Mouse (Mus musculus): ENCODE measurements around the gene Crcp. TPM values are rescaled to one million over a fixed set of nuclear protein-coding genes. Genes with fewer than 3 reads are reported as not detected.

The Crcp gene
- polyA plus RNA-seq, 1 experiment from 2014 or later, result 24.9 TPM

- no peak overlapping the region for H3K9ac ChIP-seq (ENCODE audit: low read depth, low read length)
- WGBS, result 90% methylated on average over 7 of the region's 7 CpGs
- H3K9me3 ChIP-seq (ENCODE audit: control insufficient read depth, low read length), result 0 out of 2 replicates have a peak, but pooled peaks cover 5% of the 10 kb centered on the region
- H3K4me2 ChIP-seq (ENCODE audit: low read depth, low read length), result no peak overlapping the region
- no peak overlapping the region for H3K4me3 ChIP-seq (ENCODE audit: low read depth, low read length)
- H3K4me1 ChIP-seq (ENCODE audit: control insufficient read depth, insufficient read depth, low read length), result no peaks in the 10 kb centered on the region
- H3K27me3 ChIP-seq (replicated peaks; ENCODE audit: control insufficient read depth, insufficient read depth, low read length), result no peaks in the 10 kb centered on the region
- H3K27ac ChIP-seq (replicated peaks; ENCODE audit: low read depth, low read length), result no peak overlapping the region
- ATAC-seq (ENCODE audit: low read depth) (no peak), DNase-seq (ENCODE audit: low spot score) (no peak)
- peaks cover 30% of the 10 kb centered on the region for H3K36me3 ChIP-seq (ENCODE audit: control insufficient read depth, insufficient read depth, low read length)
These were observed 58.9 kb downstream of the Crcp start for GRCm38 (mm10) chr5:130088008-130088407.

- no peak overlapping the region for H3K4me2 ChIP-seq (ENCODE audit: low read depth, low read length)
- no peak for ATAC-seq (ENCODE audit: low read depth)
These were observed 59.5 kb downstream of the Crcp start for GRCm38 (mm10) chr5:130088612-130089011.

GRCm38 (mm10) chr5:130089177-130089576 lies 60.1 kb downstream of the Crcp start:
- Histone ChIP-seq H3K27me3 (replicated peaks; ENCODE audit: control insufficient read depth, insufficient read depth, low read length) (no peaks in the 10 kb centered on the region), H3K9ac (ENCODE audit: low read depth, low read length) (no peak overlapping the region), H3K4me3 (ENCODE audit: low read depth, low read length) (no peak overlapping the region), H3K36me3 (ENCODE audit: control insufficient read depth, insufficient read depth, low read length) (peaks cover 30% of the 10 kb centered on the region), H3K9me3 (ENCODE audit: control insufficient read depth, low read length) (0 out of 2 replicates have a peak, but pooled peaks cover 5% of the 10 kb centered on the region), H3K4me1 (ENCODE audit: control insufficient read depth, insufficient read depth, low read length) (no peaks in the 10 kb centered on the region), H3K27ac (replicated peaks; ENCODE audit: low read depth, low read length) (no peak overlapping the region), H3K4me2 (ENCODE audit: low read depth, low read length) (no peak overlapping the region)
- DNase-seq (ENCODE audit: low spot score), result peak; percentile 41
- WGBS, result 68% methylated on average over 6 of the region's 7 CpGs
- peak; percentile 37; the same call in 1 of the 2 replicates for ATAC-seq (ENCODE audit: low read depth)

More at GRCm38 (mm10) chr5:130088612-130089011, 59.5 kb downstream of the Crcp start:
- no peak overlapping the region for H3K9ac ChIP-seq (ENCODE audit: low read depth, low read length)
- H3K36me3 ChIP-seq (ENCODE audit: control insufficient read depth, insufficient read depth, low read length), result peaks cover 30% of the 10 kb centered on the region
- no peak overlapping the region for H3K4me3 ChIP-seq (ENCODE audit: low read depth, low read length)
- H3K27me3 ChIP-seq (replicated peaks; ENCODE audit: control insufficient read depth, insufficient read depth, low read length), result no peaks in the 10 kb centered on the region
- no peaks in the 10 kb centered on the region for H3K4me1 ChIP-seq (ENCODE audit: control insufficient read depth, insufficient read depth, low read length)
- DNase-seq (ENCODE audit: low spot score), result no peak
- H3K9me3 ChIP-seq (ENCODE audit: control insufficient read depth, low read length), result 0 out of 2 replicates have a peak, but pooled peaks cover 5% of the 10 kb centered on the region
- WGBS, result 83% methylated on average over 4 of the region's 4 CpGs
- no peak overlapping the region for H3K27ac ChIP-seq (replicated peaks; ENCODE audit: low read depth, low read length)

GRCm38 (mm10) chr5:130089626-130090393 lies 60.7 kb downstream of the Crcp start:
- Histone ChIP-seq H3K4me2 (ENCODE audit: low read depth, low read length) (no peak overlapping the region), H3K36me3 (ENCODE audit: control insufficient read depth, insufficient read depth, low read length) (peaks cover 30% of the 10 kb centered on the region), H3K9ac (ENCODE audit: low read depth, low read length) (no peak overlapping the region), H3K4me1 (ENCODE audit: control insufficient read depth, insufficient read depth, low read length) (no peaks in the 10 kb centered on the region), H3K27ac (replicated peaks; ENCODE audit: low read depth, low read length) (no peak overlapping the region), H3K9me3 (ENCODE audit: control insufficient read depth, low read length) (0 out of 2 replicates have a peak, but pooled peaks cover 5% of the 10 kb centered on the region), H3K27me3 (replicated peaks; ENCODE audit: control insufficient read depth, insufficient read depth, low read length) (no peaks in the 10 kb centered on the region), H3K4me3 (ENCODE audit: low read depth, low read length) (no peak overlapping the region)
- ATAC-seq (ENCODE audit: low read depth) (no peak), DNase-seq (ENCODE audit: low spot score) (no peak)
- 83% methylated on average over 18 of the region's 18 CpGs for WGBS

GRCm38 (mm10) chr5:130096754-130097153 lies 67.7 kb downstream of the Crcp start:
- whole genome bisulfite sequencing, result 59% methylated on average over 12 of the region's 12 CpGs
- Histone ChIP-seq H3K36me3 (ENCODE audit: control insufficient read depth, insufficient read depth, low read length) (peaks cover 7% of the 10 kb centered on the region), H3K27ac (replicated peaks; ENCODE audit: low read depth, low read length) (no peak overlapping the region), H3K4me2 (ENCODE audit: low read depth, low read length) (no peak overlapping the region), H3K9me3 (ENCODE audit: control insufficient read depth, low read length) (no peaks in the 10 kb centered on the region), H3K4me1 (ENCODE audit: control insufficient read depth, insufficient read depth, low read length) (no peaks in the 10 kb centered on the region), H3K4me3 (ENCODE audit: low read depth, low read length) (no peak overlapping the region), H3K9ac (ENCODE audit: low read depth, low read length) (no peak overlapping the region), H3K27me3 (replicated peaks; ENCODE audit: control insufficient read depth, insufficient read depth, low read length) (no peaks in the 10 kb centered on the region)
- 0 out of 2 replicates have a peak, but pooled peaks have one; percentile 33 for ATAC-seq (ENCODE audit: low read depth)
- DNase-seq (ENCODE audit: low spot score), result peak; percentile 35

- Histone ChIP-seq H3K9ac (ENCODE audit: low read depth, low read length) (no peak overlapping the region), H3K27me3 (replicated peaks; ENCODE audit: control insufficient read depth, insufficient read depth, low read length) (no peaks in the 10 kb centered on the region), H3K9me3 (ENCODE audit: control insufficient read depth, low read length) (no peaks in the 10 kb centered on the region), H3K4me2 (ENCODE audit: low read depth, low read length) (no peak overlapping the region), H3K27ac (replicated peaks; ENCODE audit: low read depth, low read length) (no peak overlapping the region), H3K4me3 (ENCODE audit: low read depth, low read length) (no peak overlapping the region), H3K4me1 (ENCODE audit: control insufficient read depth, insufficient read depth, low read length) (no peaks in the 10 kb centered on the region), H3K36me3 (ENCODE audit: control insufficient read depth, insufficient read depth, low read length) (peaks cover 17% of the 10 kb centered on the region)
- ATAC-seq (ENCODE audit: low read depth), result no peak
- 78% methylated on average over 2 of the region's 2 CpGs for WGBS
- no peak for DNase-seq (ENCODE audit: low spot score)
These were observed 68.7 kb downstream of the Crcp start for GRCm38 (mm10) chr5:130097837-130098236.

GRCm38 (mm10) chr5:130101724-130102123 lies 72.6 kb downstream of the Crcp start:
- H3K9me3 ChIP-seq (ENCODE audit: control insufficient read depth, low read length), result no peaks in the 10 kb centered on the region
- DNase-seq (ENCODE audit: low spot score), result no peak
- ATAC-seq (ENCODE audit: low read depth), result no peak
- H3K27me3 ChIP-seq (replicated peaks; ENCODE audit: control insufficient read depth, insufficient read depth, low read length), result no peaks in the 10 kb centered on the region
- WGBS, result 95% methylated on average over 17 of the region's 17 CpGs
- H3K36me3 ChIP-seq (ENCODE audit: control insufficient read depth, insufficient read depth, low read length), result peaks cover 28% of the 10 kb centered on the region
- H3K9ac ChIP-seq (ENCODE audit: low read depth, low read length), result no peak overlapping the region
- H3K4me3 ChIP-seq (ENCODE audit: low read depth, low read length), result no peak overlapping the region
- H3K4me2 ChIP-seq (ENCODE audit: low read depth, low read length), result no peak overlapping the region
- no peak overlapping the region for H3K27ac ChIP-seq (replicated peaks; ENCODE audit: low read depth, low read length)
- H3K4me1 ChIP-seq (ENCODE audit: control insufficient read depth, insufficient read depth, low read length), result no peaks in the 10 kb centered on the region

- H3K9me3 ChIP-seq (ENCODE audit: control insufficient read depth, low read length), result no peaks in the 10 kb centered on the region
- H3K4me1 ChIP-seq (ENCODE audit: control insufficient read depth, insufficient read depth, low read length), result peaks cover 14% of the 10 kb centered on the region
- H3K27ac ChIP-seq (replicated peaks; ENCODE audit: low read depth, low read length), result no peak overlapping the region
- 78% methylated on average over 3 of the region's 3 CpGs for WGBS
- ATAC-seq (ENCODE audit: low read depth) (no peak), DNase-seq (ENCODE audit: low spot score) (no peak)
- H3K4me3 ChIP-seq (ENCODE audit: low read depth, low read length), result no peak overlapping the region
- H3K4me2 ChIP-seq (ENCODE audit: low read depth, low read length), result no peak overlapping the region
- H3K36me3 ChIP-seq (ENCODE audit: control insufficient read depth, insufficient read depth, low read length), result peaks cover 30% of the 10 kb centered on the region
- H3K9ac ChIP-seq (ENCODE audit: low read depth, low read length), result no peak overlapping the region
- H3K27me3 ChIP-seq (replicated peaks; ENCODE audit: control insufficient read depth, insufficient read depth, low read length), result no peaks in the 10 kb centered on the region
These were observed 80.3 kb downstream of the Crcp start for GRCm38 (mm10) chr5:130109348-130109747.

Measured in embryonic facial prominence, embryonic 14.5 days (tissue).